In the genomic region with DNA sequence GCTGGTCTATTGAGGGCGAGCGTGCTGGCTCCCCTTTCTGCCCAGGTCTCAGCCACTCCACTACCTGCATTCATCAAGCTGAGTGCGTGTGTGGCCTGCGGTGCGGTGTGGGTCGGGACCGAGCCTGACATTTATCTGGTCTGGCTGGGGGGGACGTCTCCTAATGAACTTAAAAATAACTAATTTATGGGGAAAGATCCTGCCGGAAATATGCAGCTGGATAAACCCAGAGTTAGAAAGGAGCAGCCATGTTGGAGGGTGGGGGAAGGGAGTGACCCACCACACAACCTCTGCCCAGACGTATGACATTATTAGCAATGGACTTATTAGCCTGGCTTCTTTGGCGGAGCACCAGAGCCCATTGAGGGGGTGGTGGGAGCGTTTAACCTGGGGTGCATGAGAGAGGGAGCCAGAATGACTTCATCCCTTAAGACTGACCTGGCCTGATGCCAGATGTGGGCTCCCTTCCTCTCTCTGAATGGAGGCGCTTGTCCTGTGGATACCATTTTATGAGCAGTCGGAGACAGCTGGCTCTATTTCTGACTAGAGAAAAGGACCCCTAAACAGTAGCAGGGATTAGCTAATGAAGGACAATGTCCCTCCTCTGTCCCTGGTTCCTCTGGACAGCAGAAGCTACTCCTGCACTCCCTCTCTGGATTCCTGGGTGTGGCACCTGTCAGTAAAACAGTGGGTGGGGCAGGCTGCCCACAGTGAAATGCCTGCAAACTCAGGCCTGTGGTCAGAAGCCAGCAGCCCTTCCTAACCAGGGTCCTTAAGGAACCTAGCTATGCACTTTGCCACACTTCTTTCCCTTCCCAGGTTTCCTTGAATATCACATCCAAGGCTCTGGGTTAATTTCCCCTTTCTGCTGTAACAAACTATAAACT, we compare ENCODE assay signal across 8 mouse cellular contexts. TPM values are rescaled to one million over a fixed set of nuclear protein-coding genes. Genes with fewer than 3 reads are reported as not detected.
DNase-seq lines count a peak whose midpoint lies in the region; ATAC-seq lines count a peak whose summit lies in the region.

No protein-coding gene starts in this region.

- H3K36me3 ChIP-seq in hindbrain, embryonic 10.5 days, result peaks cover 12% of the 10 kb centered on the region
- H3K36me3 ChIP-seq in hindbrain, embryonic 11.5 days (ENCODE audit: control insufficient read depth, insufficient read depth, low read length), result no peaks in the 10 kb centered on the region
- peaks cover 5% of the 10 kb centered on the region for H3K36me3 ChIP-seq in forebrain, embryonic 13.5 days (ENCODE audit: poor library complexity, severe bottlenecking)
- H3K36me3 ChIP-seq in hindbrain, embryonic 15.5 days, result no peaks in the 10 kb centered on the region
- peaks cover 41% of the 10 kb centered on the region for H3K36me3 ChIP-seq in liver, embryonic 13.5 days
- 0 out of 2 replicates have a peak, but pooled peaks cover 3% of the 10 kb centered on the region for H3K36me3 ChIP-seq in neural tube, embryonic 15.5 days

- no peak for DNase-seq in hindbrain, embryonic 10.5 days (ENCODE audit: low spot score)
- no peak for DNase-seq in hindbrain, embryonic 11.5 days (ENCODE audit: low spot score)
- DNase-seq in liver, embryonic 13.5 days, result no peak
- DNase-seq in ovary, postnatal 36 days (ENCODE audit: low spot score), result no peak
- DNase-seq in embryo, embryonic 9.5 days (ENCODE audit: extremely low spot score), result no peak

- 0 out of 2 replicates have a peak overlapping the region, but pooled peaks have one; percentile 10 for H3K4me3 ChIP-seq in hindbrain, embryonic 10.5 days
- H3K4me3 ChIP-seq in hindbrain, embryonic 11.5 days (ENCODE audit: low read depth, low read length), result no peak overlapping the region
- no peak overlapping the region for H3K4me3 ChIP-seq in forebrain, embryonic 13.5 days
- no peak overlapping the region for H3K4me3 ChIP-seq in hindbrain, embryonic 15.5 days
- H3K4me3 ChIP-seq in liver, embryonic 13.5 days (replicated peaks), result peak overlapping the region; percentile 68
- H3K4me3 ChIP-seq in neural tube, embryonic 15.5 days (replicated peaks), result peak overlapping the region; percentile 15

- H3K4me2 ChIP-seq in hindbrain, embryonic 11.5 days (replicated peaks; ENCODE audit: low read depth, low read length), result no peak overlapping the region
- peak overlapping the region; percentile 64 for H3K4me2 ChIP-seq in forebrain, embryonic 13.5 days
- peak overlapping the region; percentile 54 for H3K4me2 ChIP-seq in hindbrain, embryonic 15.5 days
- peak overlapping the region; percentile 71 for H3K4me2 ChIP-seq in liver, embryonic 13.5 days
- peak overlapping the region; percentile 57 for H3K4me2 ChIP-seq in neural tube, embryonic 15.5 days

- H3K9ac ChIP-seq in hindbrain, embryonic 11.5 days (ENCODE audit: low read depth, low read length), result no peak overlapping the region
- H3K9ac ChIP-seq in forebrain, embryonic 13.5 days, result no peak overlapping the region
- no peak overlapping the region for H3K9ac ChIP-seq in hindbrain, embryonic 15.5 days
- peak overlapping the region; percentile 34; the same call in 1 of the 2 replicates for H3K9ac ChIP-seq in liver, embryonic 13.5 days
- H3K9ac ChIP-seq in neural tube, embryonic 15.5 days (replicated peaks), result no peak overlapping the region

- ATAC-seq in hindbrain, embryonic 11.5 days (ENCODE audit: low FRiP score), result no peak; the same call in 1 of the 2 replicates
- peak; percentile 31 for ATAC-seq in forebrain, embryonic 13.5 days
- peak; percentile 24 for ATAC-seq in hindbrain, embryonic 15.5 days (ENCODE audit: low FRiP score, low read depth)
- ATAC-seq in liver, embryonic 13.5 days (ENCODE audit: low read depth), result no peak; the same call in 1 of the 2 replicates
- no peak for ATAC-seq in neural tube, embryonic 15.5 days (ENCODE audit: low FRiP score)

- H3K4me1 ChIP-seq in hindbrain, embryonic 10.5 days (replicated peaks), result peaks cover 62% of the 10 kb centered on the region
- H3K4me1 ChIP-seq in hindbrain, embryonic 11.5 days (replicated peaks; ENCODE audit: control insufficient read depth, insufficient read depth, low read length), result peaks cover 13% of the 10 kb centered on the region
- peaks cover 51% of the 10 kb centered on the region for H3K4me1 ChIP-seq in forebrain, embryonic 13.5 days
- peaks cover 42% of the 10 kb centered on the region for H3K4me1 ChIP-seq in hindbrain, embryonic 15.5 days (replicated peaks)
- peaks cover 64% of the 10 kb centered on the region for H3K4me1 ChIP-seq in liver, embryonic 13.5 days (replicated peaks)
- peaks cover 58% of the 10 kb centered on the region for H3K4me1 ChIP-seq in neural tube, embryonic 15.5 days

- H3K9me3 ChIP-seq in hindbrain, embryonic 10.5 days, result no peaks in the 10 kb centered on the region
- H3K9me3 ChIP-seq in hindbrain, embryonic 11.5 days (ENCODE audit: control insufficient read depth, low read length), result no peaks in the 10 kb centered on the region
- no peaks in the 10 kb centered on the region for H3K9me3 ChIP-seq in forebrain, embryonic 13.5 days (replicated peaks)
- H3K9me3 ChIP-seq in hindbrain, embryonic 15.5 days, result no peaks in the 10 kb centered on the region
- no peaks in the 10 kb centered on the region for H3K9me3 ChIP-seq in liver, embryonic 13.5 days (replicated peaks)
- no peaks in the 10 kb centered on the region for H3K9me3 ChIP-seq in neural tube, embryonic 15.5 days (replicated peaks)

- peak overlapping the region; percentile 63 for H3K27ac ChIP-seq in hindbrain, embryonic 10.5 days
- H3K27ac ChIP-seq in hindbrain, embryonic 11.5 days (ENCODE audit: low read depth, low read length), result no peak overlapping the region
- H3K27ac ChIP-seq in forebrain, embryonic 13.5 days, result no peak overlapping the region
- peak overlapping the region; percentile 47; the same call in 1 of the 2 replicates for H3K27ac ChIP-seq in hindbrain, embryonic 15.5 days (replicated peaks)
- H3K27ac ChIP-seq in liver, embryonic 13.5 days, result peak overlapping the region; percentile 78; the same call in 1 of the 2 replicates
- H3K27ac ChIP-seq in neural tube, embryonic 15.5 days (replicated peaks), result peak overlapping the region; percentile 67

- H3K27me3 ChIP-seq in hindbrain, embryonic 10.5 days (ENCODE audit: insufficient read depth, poor library complexity, severe bottlenecking), result peaks cover 85% of the 10 kb centered on the region
- H3K27me3 ChIP-seq in hindbrain, embryonic 11.5 days (ENCODE audit: control insufficient read depth, insufficient read depth, low read length), result peaks cover 18% of the 10 kb centered on the region
- H3K27me3 ChIP-seq in forebrain, embryonic 13.5 days, result peaks cover 38% of the 10 kb centered on the region
- H3K27me3 ChIP-seq in hindbrain, embryonic 15.5 days, result peaks cover 18% of the 10 kb centered on the region
- peaks cover 16% of the 10 kb centered on the region for H3K27me3 ChIP-seq in liver, embryonic 13.5 days
- H3K27me3 ChIP-seq in neural tube, embryonic 15.5 days (replicated peaks), result peaks cover 23% of the 10 kb centered on the region

- WGBS in hindbrain, embryonic 10.5 days, result 54% methylated on average over 14 of the region's 14 CpGs
- 36% methylated on average over 14 of the region's 14 CpGs for WGBS in hindbrain, embryonic 11.5 days
- WGBS in forebrain, embryonic 13.5 days, result 26% methylated on average over 14 of the region's 14 CpGs
- 25% methylated on average over 14 of the region's 14 CpGs for WGBS in hindbrain, embryonic 15.5 days
- 34% methylated on average over 14 of the region's 14 CpGs for WGBS in liver, embryonic 13.5 days (ENCODE audit: insufficient replicate concordance)
- WGBS in neural tube, embryonic 15.5 days, result 19% methylated on average over 14 of the region's 14 CpGs

RNA-seq across cellular contexts. Expression of gene Tagln2, which starts 3.5 kb away (rescaled TPM):
- 73.3 and 80.4 TPM in 2 replicates for polyA plus RNA-seq in hindbrain, embryonic 10.5 days (2016; fragmentation: Nextera tagmentation; extraction: Ambion mirVana)
- polyA plus RNA-seq in hindbrain, embryonic 11.5 days (2014; fragmentation: Nextera tagmentation; extraction: Ambion mirVana), result 41.1 and 43.4 TPM in 2 replicates
- polyA plus RNA-seq in forebrain, embryonic 13.5 days (2015; fragmentation: Nextera tagmentation; extraction: Ambion mirVana), result 52.9 and 55.8 TPM in 2 replicates
- 77.7 and 83.7 TPM in 2 replicates for polyA plus RNA-seq in hindbrain, embryonic 15.5 days (2015; fragmentation: Nextera tagmentation; extraction: Ambion mirVana)
- 127 and 145 TPM in 2 replicates for polyA plus RNA-seq in liver, embryonic 13.5 days (2015; fragmentation: Nextera tagmentation; extraction: Ambion mirVana)
- polyA plus RNA-seq in neural tube, embryonic 15.5 days (2015; fragmentation: Nextera tagmentation; extraction: Ambion mirVana), result 140 and 198 TPM in 2 replicates

RNA-seq across cellular contexts. Expression of gene Cfap45, which starts 17.2 kb away (rescaled TPM):
- polyA plus RNA-seq in hindbrain, embryonic 10.5 days (2016; fragmentation: Nextera tagmentation; extraction: Ambion mirVana), result 2.4 and 3.6 TPM in 2 replicates
- 3.7 and 4.8 TPM in 2 replicates for polyA plus RNA-seq in hindbrain, embryonic 11.5 days (2014; fragmentation: Nextera tagmentation; extraction: Ambion mirVana)
- 1.4 and 2.2 TPM in 2 replicates for polyA plus RNA-seq in forebrain, embryonic 13.5 days (2015; fragmentation: Nextera tagmentation; extraction: Ambion mirVana)
- polyA plus RNA-seq in hindbrain, embryonic 15.5 days (2015; fragmentation: Nextera tagmentation; extraction: Ambion mirVana), result 2.8 and 4.6 TPM in 2 replicates
- 0.17 and 0.44 TPM in 2 replicates for polyA plus RNA-seq in liver, embryonic 13.5 days (2015; fragmentation: Nextera tagmentation; extraction: Ambion mirVana)
- 3.8 and 4.3 TPM in 2 replicates for polyA plus RNA-seq in neural tube, embryonic 15.5 days (2015; fragmentation: Nextera tagmentation; extraction: Ambion mirVana)

RNA-seq across cellular contexts. Expression of gene Igsf9, which starts 21.8 kb away (rescaled TPM):
- polyA plus RNA-seq in hindbrain, embryonic 10.5 days (2016; fragmentation: Nextera tagmentation; extraction: Ambion mirVana), result 74.1 and 76.0 TPM in 2 replicates
- polyA plus RNA-seq in hindbrain, embryonic 11.5 days (2014; fragmentation: Nextera tagmentation; extraction: Ambion mirVana), result 38.3 and 47.8 TPM in 2 replicates
- polyA plus RNA-seq in forebrain, embryonic 13.5 days (2015; fragmentation: Nextera tagmentation; extraction: Ambion mirVana), result 78.7 and 90.7 TPM in 2 replicates
- 45.7 and 49.3 TPM in 2 replicates for polyA plus RNA-seq in hindbrain, embryonic 15.5 days (2015; fragmentation: Nextera tagmentation; extraction: Ambion mirVana)
- polyA plus RNA-seq in liver, embryonic 13.5 days (2015; fragmentation: Nextera tagmentation; extraction: Ambion mirVana), result 1.6 and 2.5 TPM in 2 replicates
- 38.9 TPM in 2 replicates for polyA plus RNA-seq in neural tube, embryonic 15.5 days (2015; fragmentation: Nextera tagmentation; extraction: Ambion mirVana)

RNA-seq across cellular contexts. Expression of gene Slamf9, which starts 28.2 kb away (rescaled TPM):
- 0.16 TPM in 1 of 2 replicates, not detected in the other for polyA plus RNA-seq in hindbrain, embryonic 10.5 days (2016; fragmentation: Nextera tagmentation; extraction: Ambion mirVana)
- 0.34 and 0.40 TPM in 2 replicates for polyA plus RNA-seq in hindbrain, embryonic 11.5 days (2014; fragmentation: Nextera tagmentation; extraction: Ambion mirVana)
- polyA plus RNA-seq in forebrain, embryonic 13.5 days (2015; fragmentation: Nextera tagmentation; extraction: Ambion mirVana), result 0.21 and 0.23 TPM in 2 replicates
- 0.12 and 0.18 TPM in 2 replicates for polyA plus RNA-seq in hindbrain, embryonic 15.5 days (2015; fragmentation: Nextera tagmentation; extraction: Ambion mirVana)
- polyA plus RNA-seq in liver, embryonic 13.5 days (2015; fragmentation: Nextera tagmentation; extraction: Ambion mirVana), result 1.5 and 1.9 TPM in 2 replicates
- 0.36 and 0.38 TPM in 2 replicates for polyA plus RNA-seq in neural tube, embryonic 15.5 days (2015; fragmentation: Nextera tagmentation; extraction: Ambion mirVana)

RNA-seq across cellular contexts. Expression of gene Vsig8, which starts 52.4 kb away (rescaled TPM):
- polyA plus RNA-seq in hindbrain, embryonic 10.5 days (2016; fragmentation: Nextera tagmentation; extraction: Ambion mirVana), result 0.15 TPM in 1 of 2 replicates, not detected in the other
- not detected in 2 replicates for polyA plus RNA-seq in hindbrain, embryonic 11.5 days (2014; fragmentation: Nextera tagmentation; extraction: Ambion mirVana)
- 0.11 and 0.14 TPM in 2 replicates for polyA plus RNA-seq in forebrain, embryonic 13.5 days (2015; fragmentation: Nextera tagmentation; extraction: Ambion mirVana)
- 0.71 and 1.1 TPM in 2 replicates for polyA plus RNA-seq in hindbrain, embryonic 15.5 days (2015; fragmentation: Nextera tagmentation; extraction: Ambion mirVana)
- polyA plus RNA-seq in liver, embryonic 13.5 days (2015; fragmentation: Nextera tagmentation; extraction: Ambion mirVana), result not detected in 2 replicates
- polyA plus RNA-seq in neural tube, embryonic 15.5 days (2015; fragmentation: Nextera tagmentation; extraction: Ambion mirVana), result 1.4 and 1.9 TPM in 2 replicates

Comparison
In these comparisons a context has a peak if more than half of its experiments do, and no peak if none do; other contexts are left out.
1. H3K27ac ChIP-seq: peak in hindbrain, embryonic 10.5 days (single experiment), hindbrain, embryonic 15.5 days (single experiment), liver, embryonic 13.5 days (single experiment) and neural tube, embryonic 15.5 days (single experiment); none in hindbrain, embryonic 11.5 days (single experiment) and forebrain, embryonic 13.5 days (single experiment).
2. H3K4me3 ChIP-seq: peak in hindbrain, embryonic 10.5 days (single experiment), liver, embryonic 13.5 days (single experiment) and neural tube, embryonic 15.5 days (single experiment); none in hindbrain, embryonic 11.5 days (single experiment), forebrain, embryonic 13.5 days (single experiment) and hindbrain, embryonic 15.5 days (single experiment).
3. ATAC-seq: peak in forebrain, embryonic 13.5 days (single experiment) and hindbrain, embryonic 15.5 days (single experiment); none in hindbrain, embryonic 11.5 days (single experiment), liver, embryonic 13.5 days (single experiment) and neural tube, embryonic 15.5 days (single experiment).
4. RNA of gene Igsf9, which starts 21.8 kb away (polyA plus RNA-seq): 78.7 to 90.7 TPM in forebrain, embryonic 13.5 days, 74.1 to 76.0 TPM in hindbrain, embryonic 10.5 days, 38.3 to 47.8 TPM in hindbrain, embryonic 11.5 days, 45.7 to 49.3 TPM in hindbrain, embryonic 15.5 days and 38.9 TPM in neural tube, embryonic 15.5 days; 1.6 to 2.5 TPM in liver, embryonic 13.5 days; every median in the first group is over 10 times any median in the second.